Mouse (Mus musculus) G1E (cell line): Measurements from ENCODE around the gene Gm5678. TPM values are rescaled to one million over a fixed set of nuclear protein-coding genes. Genes with fewer than 3 reads are reported as not detected.
A peak's percentile ranks its signal among the peaks of the same experiment; 100 is the strongest.

Experiments
- ATAC-seq: 2 replicates; pipeline ENCODE4 v1.8.0; 2016; ENCODE audit warnings: mild to moderate bottlenecking; ENCODE audit not compliant: insufficient number of reproducible peaks, poor library complexity, low FRiP score, severe bottlenecking; ENCODE audit errors: extremely low read depth
- DNase-seq: peaks from one replicate; pipeline ENCODE4 v3.0.0; 2012; ENCODE audit warnings: low spot score
- H3K27me3 ChIP-seq: 2 replicates; pipeline ENCODE4 v1.6.1; 2012; ENCODE audit warnings: mild to moderate bottlenecking, low read length, inconsistent platforms; ENCODE audit not compliant: insufficient read depth
- H3K36me3 ChIP-seq: replicated peaks from 2 replicates; pipeline ENCODE3; 2012; ENCODE audit warnings: mild to moderate bottlenecking, inconsistent platforms
- H3K4me1 ChIP-seq: 2 replicates; pipeline ENCODE4 v1.6.1; 2012; ENCODE audit warnings: low read depth, low read length, inconsistent platforms, mixed read lengths; ENCODE audit not compliant: insufficient read depth
- H3K4me3 ChIP-seq: 2 replicates; pipeline ENCODE4 v1.5.1; 2012; ENCODE audit warnings: low read depth, mild to moderate bottlenecking, inconsistent platforms, low read length, moderate library complexity, mixed read lengths
- H3K9me3 ChIP-seq: replicated peaks from 2 replicates; pipeline ENCODE4 v1.6.1; 2012; ENCODE audit warnings: inconsistent platforms
- CTCF ChIP-seq: IDR thresholded peaks from 2 replicates; pipeline ENCODE4 v1.5.1; 2012; ENCODE audit warnings: low read depth, low read length, inconsistent platforms, mixed read lengths
- GATA1 ChIP-seq: IDR thresholded peaks from 2 replicates; pipeline ENCODE4 v1.6.1; 2012; ENCODE audit warnings: borderline replicate concordance, low read length, inconsistent platforms, mixed read lengths
- GATA2 ChIP-seq: IDR thresholded peaks from 2 replicates; pipeline ENCODE4 v1.6.1; 2012; ENCODE audit warnings: low read depth, low read length, inconsistent platforms, borderline replicate concordance
- POLR2AphosphoS5 ChIP-seq: IDR thresholded peaks from 2 replicates; pipeline ENCODE4 v1.6.1; 2012; ENCODE audit warnings: low read depth, low read length, inconsistent platforms; ENCODE audit not compliant: insufficient replicate concordance
- TAL1 ChIP-seq: conservative IDR thresholded peaks from 2 replicates; pipeline ENCODE4 v1.6.1; 2012; ENCODE audit warnings: low read depth, low read length, inconsistent platforms, mixed read lengths
- polyA plus RNA-seq: library from polyadenylated mRNA; stranded (reverse); fragments of >175 nt; gene quantifications from 2 replicates; pipeline ENCODE4 v1.2.3, GENCODE M21; 2012
- total RNA-seq, 2 experiments: library from RNA; stranded (forward) in 1 of 2; stranded (reverse) in 1 of 2; fragments of 200-1000 nt in 1 of 2; fragments of >200 nt in 1 of 2; fragmentation: Nextera tagmentation in 1 of 2; gene quantifications; 2 replicates each; pipeline ENCODE4 v1.2.3; 2014 to 2017

Gm5678 gene
- total and polyA plus RNA-seq, 3 experiments, result 1.3 TPM; not detected in 2

DNA sequence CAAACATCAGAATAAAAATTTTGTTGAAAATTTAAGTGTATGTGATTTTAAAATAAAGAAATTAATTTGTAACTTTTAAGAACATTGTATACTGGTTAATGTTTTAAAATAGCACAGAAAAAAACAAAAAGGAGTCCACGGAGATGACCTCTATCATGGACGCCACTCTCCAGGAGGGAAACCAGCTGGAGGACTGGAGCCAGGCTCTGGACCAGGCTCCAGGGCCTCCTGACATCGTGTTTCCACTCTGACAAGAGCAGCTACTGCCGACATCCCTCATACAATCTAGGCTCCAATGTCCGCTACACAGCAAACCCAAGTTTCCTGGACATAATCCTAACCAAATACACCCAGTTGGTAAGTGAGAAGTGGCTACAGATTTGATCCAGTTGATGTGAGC, 32.1 kb upstream of the Gm5678 start:
- Histone ChIP-seq H3K27me3 (no peaks in the 10 kb centered on the region), H3K4me3 (no peak overlapping the region), H3K36me3 (peaks cover 70% of the 10 kb centered on the region), H3K4me1 (peaks cover 7% of the 10 kb centered on the region), H3K9me3 (no peaks in the 10 kb centered on the region)
- DNase-seq (no peak), ATAC-seq (no peak)
- TF ChIP-seq POLR2AphosphoS5, result no peak
- TF ChIP-seq TAL1, result no peak
- no peak for TF ChIP-seq CTCF
- no peak for TF ChIP-seq GATA2
- no peak for TF ChIP-seq GATA1

- Histone ChIP-seq H3K4me1 (peaks cover 10% of the 10 kb centered on the region), H3K4me3 (no peak overlapping the region), H3K27me3 (no peaks in the 10 kb centered on the region), H3K36me3 (peaks cover 71% of the 10 kb centered on the region), H3K9me3 (no peaks in the 10 kb centered on the region)
- TF ChIP-seq GATA2 (no peak), GATA1 (no peak), POLR2AphosphoS5 (no peak), CTCF (no peak), TAL1 (no peak)
- DNase-seq, result no peak
- ATAC-seq, result no peak
Observed at GRCm38 (mm10) chr16:93596807-93597206, 31.1 kb upstream of the Gm5678 start.

DNA sequence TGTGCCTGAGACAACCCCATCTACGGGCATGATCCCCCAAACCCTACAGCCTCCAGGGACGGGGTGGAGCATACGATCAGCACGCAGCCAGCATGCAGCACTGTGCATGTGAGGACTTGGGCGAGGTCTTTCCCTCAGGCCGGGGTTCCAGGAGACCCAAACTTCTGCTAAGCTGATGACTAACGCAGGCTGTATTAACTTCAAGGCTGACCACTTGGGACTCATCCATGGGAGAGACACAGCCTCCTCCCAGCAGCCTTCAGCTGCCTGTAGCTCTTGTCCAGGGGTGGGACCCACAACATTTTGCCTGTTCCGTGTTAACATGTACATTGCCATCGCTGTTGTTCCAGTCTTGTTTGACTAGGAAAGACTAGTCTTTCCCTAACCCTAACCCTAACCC, 30.3 kb upstream of the Gm5678 start:
- no peaks in the 10 kb centered on the region for H3K27me3 ChIP-seq
- no peak for ATAC-seq
- TF ChIP-seq GATA2 (no peak), POLR2AphosphoS5 (no peak), TAL1 (no peak), GATA1 (no peak), CTCF (no peak)
- DNase-seq, result no peak
- peaks cover 10% of the 10 kb centered on the region for H3K4me1 ChIP-seq
- no peak overlapping the region for H3K4me3 ChIP-seq
- H3K9me3 ChIP-seq, result no peaks in the 10 kb centered on the region
- peaks cover 70% of the 10 kb centered on the region for H3K36me3 ChIP-seq

GRCm38 (mm10) chr16:93599461-93599860, 28.4 kb upstream of the Gm5678 start:
- no peak overlapping the region; the same call in 1 of the 2 replicates for H3K4me3 ChIP-seq
- TF ChIP-seq GATA2, result no peak
- no peak for TF ChIP-seq CTCF
- TF ChIP-seq POLR2AphosphoS5, result no peak
- no peak for TF ChIP-seq TAL1
- no peak for TF ChIP-seq GATA1
- no peaks in the 10 kb centered on the region for H3K27me3 ChIP-seq
- ATAC-seq (no peak), DNase-seq (no peak)
- H3K36me3 ChIP-seq, result peaks cover 57% of the 10 kb centered on the region
- H3K9me3 ChIP-seq, result no peaks in the 10 kb centered on the region
- H3K4me1 ChIP-seq, result peaks cover 28% of the 10 kb centered on the region

DNA sequence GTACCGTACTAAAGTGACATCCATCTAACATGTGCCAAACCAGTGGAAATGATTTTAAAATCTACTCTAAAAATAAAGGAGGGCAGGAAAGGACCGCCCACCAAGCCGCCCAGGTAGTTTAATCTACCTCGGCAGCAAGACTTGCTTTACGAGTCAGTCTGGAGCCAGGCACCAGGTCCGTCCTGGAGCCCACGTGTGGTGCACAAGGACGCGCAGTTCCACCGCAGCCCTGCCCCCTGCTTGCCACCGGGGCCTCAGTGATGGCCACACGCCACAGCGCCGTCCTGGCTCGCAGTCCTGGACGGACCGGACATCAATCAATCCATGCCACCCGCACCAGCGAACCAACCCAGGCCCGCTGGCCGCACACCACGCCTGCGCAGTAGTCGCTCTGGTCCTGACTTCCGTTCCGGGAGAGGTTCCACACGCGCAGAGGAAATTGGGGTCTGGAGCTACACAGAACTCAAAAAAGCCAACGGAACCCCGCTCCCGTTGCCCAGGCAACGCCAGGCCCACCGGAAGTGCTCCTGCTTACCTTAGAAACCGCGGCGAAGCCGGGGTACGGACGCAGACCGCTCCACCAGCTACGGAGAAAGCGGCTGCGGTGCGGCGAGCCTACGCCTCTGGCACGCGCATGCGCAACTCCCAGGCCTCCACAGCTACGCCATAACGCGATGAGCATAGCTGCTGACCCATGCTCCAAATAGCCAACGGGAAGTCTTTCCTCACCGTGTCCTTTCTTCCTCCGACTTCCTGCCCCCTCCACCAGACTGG, 24.3 kb upstream of the Gm5678 start, which contains the start of gene Setd4:
TSS of gene Setd4 (minus strand) at position 625 of the 774 bp plus-strand sequence.
- Histone ChIP-seq H3K4me3 (peak within 1 kb of the TSS; percentile 97), H3K36me3 (peaks cover 21% of the 10 kb centered on the region), H3K9me3 (no peaks in the 10 kb centered on the region), H3K4me1 (peaks cover 57% of the 10 kb centered on the region), H3K27me3 (peaks cover 4% of the 10 kb centered on the region)
- DNase-seq (peak; percentile 85), ATAC-seq (peak; percentile 80)
- no peak for TF ChIP-seq GATA2
- TF ChIP-seq POLR2AphosphoS5, result peak; percentile 36; the same call in 1 of the 2 replicates
- no peak for TF ChIP-seq GATA1
- TF ChIP-seq CTCF, result no peak

DNA sequence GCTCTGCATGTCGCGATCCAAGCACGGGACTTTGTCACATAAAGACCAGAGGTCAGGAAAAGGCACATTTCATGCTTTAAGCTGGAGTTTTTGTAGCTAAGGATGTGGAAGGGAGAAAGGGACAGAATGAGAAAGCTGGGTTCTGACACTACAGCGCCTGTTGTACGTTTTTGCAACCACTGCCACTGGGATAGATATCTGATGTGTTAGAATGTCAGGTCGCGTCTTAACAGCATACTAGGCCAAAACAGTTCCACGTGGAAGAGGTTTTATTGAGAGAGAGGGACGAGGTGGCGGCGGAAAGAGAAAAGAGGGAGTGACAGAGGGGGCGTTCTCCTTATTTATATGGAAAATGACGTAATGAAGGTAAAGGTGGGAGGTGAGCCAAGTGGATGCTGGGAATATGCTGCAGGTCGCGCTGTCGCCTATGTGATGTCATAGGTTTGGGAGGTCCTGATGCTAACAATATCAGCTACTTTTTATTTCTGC, 23.4 kb upstream of the Gm5678 start:
- H3K36me3 ChIP-seq, result peaks cover 20% of the 10 kb centered on the region
- DNase-seq (no peak), ATAC-seq (no peak)
- TF ChIP-seq GATA2 (no peak), CTCF (no peak), TAL1 (no peak)
- H3K4me1 ChIP-seq, result peaks cover 51% of the 10 kb centered on the region
- H3K9me3 ChIP-seq, result no peaks in the 10 kb centered on the region
- peaks cover 4% of the 10 kb centered on the region for H3K27me3 ChIP-seq
- peak overlapping the region; percentile 97; the same call in 1 of the 2 replicates for H3K4me3 ChIP-seq
